Mouse (Mus musculus): ENCODE measurements at regions not wholly inside any gene's neighbourhood (a gene's known extent, or its start where the extent isn't known, plus 50 kb on each side); places are given as distances from the start of the nearest gene placed in this dataset.

GRCm38 (mm10) chr5:116829771-116830170, 238.2 kb upstream of the Srrm4 start:
- H3K9ac ChIP-seq (ENCODE audit: low read length): no peak overlapping the region
- WGBS: 12% methylated on average over 11 of the region's 11 CpGs
- no peaks in the 10 kb centered on the region for H3K4me1 ChIP-seq (ENCODE audit: control insufficient read depth, insufficient read depth, low read length)
- H3K4me3 ChIP-seq (replicated peaks; ENCODE audit: low read length): no peak overlapping the region
- ATAC-seq (ENCODE audit: insufficient read depth, low FRiP score): no peak
- H3K27me3 ChIP-seq (ENCODE audit: control insufficient read depth, insufficient read depth, low read length): no peaks in the 10 kb centered on the region
- no peak overlapping the region for H3K4me2 ChIP-seq (ENCODE audit: low read depth, low read length)
- H3K36me3 ChIP-seq (ENCODE audit: control insufficient read depth, insufficient read depth, low read length): no peaks in the 10 kb centered on the region
- H3K27ac ChIP-seq (ENCODE audit: low read length): no peak overlapping the region
- no peaks in the 10 kb centered on the region for H3K9me3 ChIP-seq (replicated peaks; ENCODE audit: control insufficient read depth, low read length)

DNA sequence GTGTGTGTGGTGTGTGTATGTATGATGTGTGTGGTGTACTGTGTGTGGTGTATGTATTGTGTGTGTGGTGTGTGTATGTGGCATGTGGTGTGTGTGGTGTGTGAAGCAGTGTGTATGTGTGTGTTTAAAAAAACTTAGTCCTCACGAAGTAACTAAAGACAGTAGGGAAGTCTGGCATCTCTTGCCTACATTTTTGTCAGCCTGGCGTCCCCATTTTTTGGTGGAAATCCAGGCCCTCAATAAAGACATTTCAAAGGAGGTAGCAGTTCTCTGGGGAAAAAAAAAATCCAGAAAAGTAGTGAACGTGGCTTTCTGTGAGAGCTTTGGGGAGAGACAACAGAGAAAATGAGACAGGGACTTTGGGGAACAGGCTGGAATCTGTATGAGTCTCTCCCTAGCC, 231.6 kb upstream of the Srrm4 start:
- 70% methylated on average over 3 of the region's 3 CpGs for WGBS
- no peak for ATAC-seq (ENCODE audit: insufficient read depth, low FRiP score)

GRCm38 (mm10) chr5:116822141-116822540, 230.5 kb upstream of the Srrm4 start:
- Histone ChIP-seq H3K4me1 (ENCODE audit: control insufficient read depth, insufficient read depth, low read length) (no peaks in the 10 kb centered on the region), H3K27me3 (ENCODE audit: control insufficient read depth, insufficient read depth, low read length) (no peaks in the 10 kb centered on the region), H3K4me2 (ENCODE audit: low read depth, low read length) (no peak overlapping the region), H3K27ac (ENCODE audit: low read length) (no peak overlapping the region), H3K36me3 (ENCODE audit: control insufficient read depth, insufficient read depth, low read length) (no peaks in the 10 kb centered on the region), H3K9ac (ENCODE audit: low read length) (no peak overlapping the region), H3K4me3 (replicated peaks; ENCODE audit: low read length) (no peak overlapping the region), H3K9me3 (replicated peaks; ENCODE audit: control insufficient read depth, low read length) (no peaks in the 10 kb centered on the region)
- WGBS: 29% methylated on average over 14 of the region's 14 CpGs
- no peak for ATAC-seq (ENCODE audit: insufficient read depth, low FRiP score)

More for the DNA sequence above, 231.6 kb upstream of the Srrm4 start:
- no peaks in the 10 kb centered on the region for H3K9me3 ChIP-seq (replicated peaks; ENCODE audit: control insufficient read depth, low read length)
- H3K27me3 ChIP-seq (ENCODE audit: control insufficient read depth, insufficient read depth, low read length): no peaks in the 10 kb centered on the region
- no peak overlapping the region for H3K27ac ChIP-seq (ENCODE audit: low read length)
- H3K9ac ChIP-seq (ENCODE audit: low read length): no peak overlapping the region
- no peak overlapping the region for H3K4me2 ChIP-seq (ENCODE audit: low read depth, low read length)
- H3K4me3 ChIP-seq (replicated peaks; ENCODE audit: low read length): no peak overlapping the region
- no peaks in the 10 kb centered on the region for H3K36me3 ChIP-seq (ENCODE audit: control insufficient read depth, insufficient read depth, low read length)
- H3K4me1 ChIP-seq (ENCODE audit: control insufficient read depth, insufficient read depth, low read length): no peaks in the 10 kb centered on the region

GRCm38 (mm10) chr5:116809799-116810198, 218.2 kb upstream of the Srrm4 start:
- H3K4me3 ChIP-seq (replicated peaks; ENCODE audit: low read length): no peak overlapping the region
- 53% methylated on average over 2 of the region's 2 CpGs for WGBS

DNA sequence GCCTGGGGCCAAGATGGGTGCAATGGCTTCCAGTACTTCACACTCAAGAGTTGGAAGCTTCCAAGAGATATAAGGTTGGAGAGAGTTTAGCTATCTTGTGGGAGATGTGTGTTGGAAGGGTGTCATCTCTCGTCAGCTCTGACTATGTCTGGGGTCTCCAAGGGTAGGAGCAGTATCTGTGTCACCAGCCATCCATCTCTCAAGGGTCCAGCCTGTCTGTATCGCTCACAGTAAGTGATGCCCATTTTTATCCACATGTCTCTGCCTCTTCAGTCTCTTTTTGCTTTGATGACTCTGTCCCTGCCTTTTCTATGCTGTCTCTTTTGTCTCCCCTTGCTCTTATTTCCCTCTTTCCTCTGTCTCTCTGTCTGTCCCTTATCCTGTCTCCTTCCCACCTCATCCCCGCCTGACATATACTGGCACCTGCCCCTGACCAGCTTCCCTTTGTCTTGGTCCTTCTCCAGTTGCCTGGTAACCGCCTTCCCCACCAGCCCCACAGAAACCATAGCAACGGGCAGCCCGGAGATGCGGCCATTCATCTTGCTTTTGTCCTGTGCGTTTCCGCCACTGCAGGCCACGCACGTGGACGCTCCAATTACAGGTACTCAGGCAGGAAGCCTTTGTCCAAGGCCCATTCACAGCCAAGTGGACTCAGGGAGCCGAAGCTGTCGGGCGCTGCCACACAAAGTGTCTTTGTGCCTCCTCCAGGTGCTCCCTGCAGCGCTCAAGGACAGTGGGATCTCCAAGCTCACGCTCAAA, 217.6 kb upstream of the Srrm4 start:
- Histone ChIP-seq H3K4me3 (replicated peaks; ENCODE audit: low read length) (no peak overlapping the region), H3K9me3 (replicated peaks; ENCODE audit: control insufficient read depth, low read length) (no peaks in the 10 kb centered on the region)
- ATAC-seq (ENCODE audit: insufficient read depth, low FRiP score): no peak

More at GRCm38 (mm10) chr5:116809799-116810198, 218.2 kb upstream of the Srrm4 start:
- Histone ChIP-seq H3K4me2 (ENCODE audit: low read depth, low read length) (no peak overlapping the region), H3K9me3 (replicated peaks; ENCODE audit: control insufficient read depth, low read length) (no peaks in the 10 kb centered on the region), H3K9ac (ENCODE audit: low read length) (no peak overlapping the region), H3K36me3 (ENCODE audit: control insufficient read depth, insufficient read depth, low read length) (no peaks in the 10 kb centered on the region), H3K27me3 (ENCODE audit: control insufficient read depth, insufficient read depth, low read length) (no peaks in the 10 kb centered on the region), H3K4me1 (ENCODE audit: control insufficient read depth, insufficient read depth, low read length) (no peaks in the 10 kb centered on the region), H3K27ac (ENCODE audit: low read length) (no peak overlapping the region)
- no peak for ATAC-seq (ENCODE audit: insufficient read depth, low FRiP score)

GRCm38 (mm10) chr5:116797460-116797859, 205.8 kb upstream of the Srrm4 start:
- Histone ChIP-seq H3K9me3 (replicated peaks; ENCODE audit: control insufficient read depth, low read length) (no peaks in the 10 kb centered on the region), H3K4me1 (ENCODE audit: control insufficient read depth, insufficient read depth, low read length) (no peaks in the 10 kb centered on the region), H3K27ac (ENCODE audit: low read length) (no peak overlapping the region), H3K27me3 (ENCODE audit: control insufficient read depth, insufficient read depth, low read length) (no peaks in the 10 kb centered on the region), H3K4me2 (ENCODE audit: low read depth, low read length) (no peak overlapping the region), H3K4me3 (replicated peaks; ENCODE audit: low read length) (no peak overlapping the region), H3K9ac (ENCODE audit: low read length) (no peak overlapping the region), H3K36me3 (ENCODE audit: control insufficient read depth, insufficient read depth, low read length) (no peaks in the 10 kb centered on the region)
- ATAC-seq (ENCODE audit: insufficient read depth, low FRiP score): no peak
- WGBS: 33% methylated on average over 2 of the region's 2 CpGs

More for the DNA sequence above, 217.6 kb upstream of the Srrm4 start:
- no peak overlapping the region for H3K4me2 ChIP-seq (ENCODE audit: low read depth, low read length)
- no peaks in the 10 kb centered on the region for H3K4me1 ChIP-seq (ENCODE audit: control insufficient read depth, insufficient read depth, low read length)
- no peak overlapping the region for H3K27ac ChIP-seq (ENCODE audit: low read length)
- 37% methylated on average over 17 of the region's 17 CpGs for WGBS
- H3K27me3 ChIP-seq (ENCODE audit: control insufficient read depth, insufficient read depth, low read length): no peaks in the 10 kb centered on the region
- no peak overlapping the region for H3K9ac ChIP-seq (ENCODE audit: low read length)
- H3K36me3 ChIP-seq (ENCODE audit: control insufficient read depth, insufficient read depth, low read length): no peaks in the 10 kb centered on the region

GRCm38 (mm10) chr5:116795169-116795568, 203.6 kb upstream of the Srrm4 start:
- no peaks in the 10 kb centered on the region for H3K4me1 ChIP-seq (ENCODE audit: control insufficient read depth, insufficient read depth, low read length)
- no peaks in the 10 kb centered on the region for H3K9me3 ChIP-seq (replicated peaks; ENCODE audit: control insufficient read depth, low read length)
- no peaks in the 10 kb centered on the region for H3K36me3 ChIP-seq (ENCODE audit: control insufficient read depth, insufficient read depth, low read length)
- no peak overlapping the region for H3K4me2 ChIP-seq (ENCODE audit: low read depth, low read length)
- no peak overlapping the region for H3K9ac ChIP-seq (ENCODE audit: low read length)
- no peak for ATAC-seq (ENCODE audit: insufficient read depth, low FRiP score)
- H3K27me3 ChIP-seq (ENCODE audit: control insufficient read depth, insufficient read depth, low read length): no peaks in the 10 kb centered on the region
- H3K27ac ChIP-seq (ENCODE audit: low read length): no peak overlapping the region
- H3K4me3 ChIP-seq (replicated peaks; ENCODE audit: low read length): no peak overlapping the region
- WGBS: 54% methylated on average over 5 of the region's 5 CpGs

GRCm38 (mm10) chr5:116790419-116790818, 198.8 kb upstream of the Srrm4 start:
- H3K9ac ChIP-seq (ENCODE audit: low read length): no peak overlapping the region
- H3K36me3 ChIP-seq (ENCODE audit: control insufficient read depth, insufficient read depth, low read length): no peaks in the 10 kb centered on the region
- ATAC-seq (ENCODE audit: insufficient read depth, low FRiP score): no peak
- no peaks in the 10 kb centered on the region for H3K27me3 ChIP-seq (ENCODE audit: control insufficient read depth, insufficient read depth, low read length)
- WGBS: 34% methylated on average over 8 of the region's 8 CpGs
- H3K27ac ChIP-seq (ENCODE audit: low read length): no peak overlapping the region
- H3K9me3 ChIP-seq (replicated peaks; ENCODE audit: control insufficient read depth, low read length): no peaks in the 10 kb centered on the region
- H3K4me1 ChIP-seq (ENCODE audit: control insufficient read depth, insufficient read depth, low read length): no peaks in the 10 kb centered on the region
- no peak overlapping the region for H3K4me3 ChIP-seq (replicated peaks; ENCODE audit: low read length)
- H3K4me2 ChIP-seq (ENCODE audit: low read depth, low read length): no peak overlapping the region

DNA sequence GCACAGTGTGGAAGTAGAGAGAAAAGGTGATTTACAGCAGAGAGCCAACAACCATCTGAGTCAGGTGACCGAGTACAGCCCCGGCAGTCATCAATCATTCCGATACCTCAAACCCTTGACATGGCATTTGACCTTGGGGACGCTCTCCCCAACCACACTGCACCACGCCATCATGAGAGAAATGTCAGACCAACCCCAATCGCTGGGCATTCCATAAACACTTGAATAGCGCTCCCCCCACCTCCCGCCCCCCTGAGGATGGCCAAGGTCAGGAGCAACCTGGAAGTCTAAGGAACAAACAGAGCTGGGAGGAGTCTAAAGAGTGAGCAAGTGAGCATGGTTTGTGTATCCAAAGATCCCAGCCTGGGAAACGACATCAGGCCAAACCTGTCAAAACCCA, 198.2 kb upstream of the Srrm4 start:
- H3K4me3 ChIP-seq (replicated peaks; ENCODE audit: low read length): no peak overlapping the region
- H3K27me3 ChIP-seq (ENCODE audit: control insufficient read depth, insufficient read depth, low read length): no peaks in the 10 kb centered on the region
- WGBS: 52% methylated on average over 9 of the region's 9 CpGs
- no peak overlapping the region for H3K9ac ChIP-seq (ENCODE audit: low read length)
- no peaks in the 10 kb centered on the region for H3K36me3 ChIP-seq (ENCODE audit: control insufficient read depth, insufficient read depth, low read length)
- no peaks in the 10 kb centered on the region for H3K9me3 ChIP-seq (replicated peaks; ENCODE audit: control insufficient read depth, low read length)
- no peak for ATAC-seq (ENCODE audit: insufficient read depth, low FRiP score)
- no peaks in the 10 kb centered on the region for H3K4me1 ChIP-seq (ENCODE audit: control insufficient read depth, insufficient read depth, low read length)
- H3K27ac ChIP-seq (ENCODE audit: low read length): no peak overlapping the region
- H3K4me2 ChIP-seq (ENCODE audit: low read depth, low read length): no peak overlapping the region

Measured in stomach, embryonic 16.5 days (tissue).